Mouse (Mus musculus): ENCODE results near the gene Xpo4. TPM values are rescaled to one million over a fixed set of nuclear protein-coding genes. Genes with fewer than 3 reads are reported as not detected.
"Not testable (repeated sequence)": the region's sequence is repeated elsewhere in the genome, so short reads cannot be mapped to it uniquely, and the experiment has no call there.

Xpo4 gene
- polyA plus RNA-seq (2017; shearing (Covaris generic)): 10 to 100 TPM; 21.2 to 28.7 TPM

DNA sequence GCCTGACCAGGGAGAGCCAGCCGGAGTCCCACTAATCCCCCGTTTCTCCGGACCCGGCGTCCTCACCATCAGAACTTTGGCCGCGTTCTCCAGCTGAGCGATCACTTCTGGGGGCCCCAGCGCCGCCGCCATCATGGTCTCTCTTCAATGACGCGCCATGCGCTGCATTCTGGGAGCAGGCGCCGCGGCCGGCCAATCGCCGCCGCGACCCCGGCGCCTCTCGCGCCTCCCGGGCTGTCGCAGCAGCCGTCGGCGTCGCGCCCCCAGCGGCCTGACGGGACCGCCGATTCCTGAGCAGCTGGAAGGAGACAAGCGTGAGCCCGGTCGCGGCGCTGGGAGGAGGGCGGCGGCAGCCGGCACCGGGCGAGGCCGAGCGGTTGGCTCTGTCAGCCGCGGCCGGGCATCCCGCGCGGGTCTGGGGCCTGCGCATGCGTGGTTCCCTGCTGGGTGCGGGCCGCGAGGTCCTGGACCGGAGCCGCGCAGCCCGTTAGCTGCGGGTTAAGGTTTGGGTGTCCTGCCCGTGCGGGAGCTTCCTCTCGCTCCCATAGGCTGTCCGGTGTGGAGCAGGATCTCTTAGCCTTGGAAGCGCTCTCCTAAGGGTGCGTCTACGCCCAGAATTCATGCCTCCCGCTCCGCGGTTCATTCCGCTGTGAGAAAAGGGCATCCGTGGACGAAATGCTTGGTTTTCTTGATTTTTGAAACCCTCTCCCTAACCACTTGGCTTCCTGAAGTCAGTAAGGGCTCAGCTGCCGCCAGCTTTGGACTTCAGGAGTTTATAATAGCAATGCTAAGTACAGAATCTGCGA is at the start of gene Xpo4:
TSS of gene Xpo4 (minus strand) at position 609 of the 806 bp plus-strand sequence.
- peak; percentile 92 for ATAC-seq

DNA sequence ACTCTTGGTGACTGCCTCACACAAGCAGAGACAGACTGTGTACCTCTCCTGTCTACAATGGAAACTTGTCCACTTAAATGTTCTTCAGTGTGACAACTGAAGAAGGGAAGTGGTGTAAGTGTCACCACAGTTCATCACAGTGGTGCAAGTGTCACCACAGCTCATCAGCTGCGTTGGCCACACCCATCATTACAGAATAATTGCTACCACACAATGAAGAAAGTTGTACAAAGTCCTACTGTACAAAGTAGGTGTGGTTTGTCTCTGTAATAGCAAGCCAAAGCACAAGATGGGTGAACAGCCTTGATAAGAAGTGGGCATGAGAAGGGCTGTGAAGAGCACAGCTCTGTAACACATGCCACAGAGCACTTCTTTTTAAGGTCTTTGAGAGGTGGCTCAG is 47.7 kb upstream of the Xpo4 start:
- peak; percentile 85 for ATAC-seq

DNA sequence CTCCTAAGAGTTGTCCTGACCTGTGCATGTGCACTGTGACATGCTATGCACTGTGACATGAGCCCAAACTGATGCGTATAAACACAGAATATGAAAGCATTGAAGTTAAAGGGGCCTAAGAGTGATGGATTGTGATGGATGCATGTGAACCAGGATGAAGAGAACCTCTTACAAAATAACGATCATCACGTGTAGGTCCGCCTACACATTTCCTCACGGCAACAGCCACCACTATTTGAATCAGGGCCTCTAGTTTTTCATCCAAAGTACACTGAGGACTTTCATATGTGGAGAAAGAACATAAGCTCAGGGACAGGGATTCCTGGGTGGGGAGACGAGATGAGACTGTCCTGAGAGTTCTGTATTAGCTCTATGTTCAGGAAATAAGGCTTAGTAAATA is 45.8 kb upstream of the Xpo4 start:
- ATAC-seq: peak; percentile 30

DNA sequence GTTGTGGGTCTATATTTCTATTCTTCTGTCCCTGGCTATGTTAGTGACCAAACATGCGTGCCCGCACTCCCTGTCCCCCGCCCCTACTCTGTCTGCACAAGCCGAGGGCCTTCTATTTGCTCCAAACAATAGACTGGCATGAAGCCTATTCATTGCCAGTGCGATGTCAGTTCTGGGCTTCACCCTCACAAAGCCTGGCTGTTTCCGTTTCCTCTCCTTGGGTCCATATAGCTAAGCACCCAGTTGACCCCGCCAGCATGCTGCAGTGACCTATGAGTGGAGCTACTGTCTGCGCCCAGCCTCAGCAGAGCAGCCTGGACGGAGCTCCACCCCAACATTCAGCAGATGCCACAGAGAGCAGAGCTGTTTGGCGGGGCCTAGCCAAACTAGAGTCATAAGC is 43.9 kb upstream of the Xpo4 start:
- no peak for ATAC-seq

DNA sequence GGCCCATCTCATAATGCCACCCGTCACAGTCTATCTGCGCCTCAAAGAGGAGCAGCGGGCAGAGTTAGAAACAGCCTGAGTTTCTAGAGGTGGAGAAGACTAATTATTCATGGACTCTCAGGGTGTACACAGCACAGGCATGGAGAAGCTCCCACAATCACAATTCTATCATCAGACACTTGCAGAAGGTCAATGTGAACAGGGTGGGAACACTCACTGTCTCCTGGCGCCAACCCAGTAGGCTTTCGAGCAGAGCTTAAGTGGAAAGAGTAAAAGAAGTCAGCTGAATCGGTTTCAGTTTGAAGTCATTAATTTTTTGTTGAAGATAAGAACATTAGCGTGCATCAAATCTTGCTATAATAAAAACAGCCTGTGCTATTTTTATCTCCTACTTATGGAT is 43.4 kb upstream of the Xpo4 start:
- ATAC-seq: no peak

DNA sequence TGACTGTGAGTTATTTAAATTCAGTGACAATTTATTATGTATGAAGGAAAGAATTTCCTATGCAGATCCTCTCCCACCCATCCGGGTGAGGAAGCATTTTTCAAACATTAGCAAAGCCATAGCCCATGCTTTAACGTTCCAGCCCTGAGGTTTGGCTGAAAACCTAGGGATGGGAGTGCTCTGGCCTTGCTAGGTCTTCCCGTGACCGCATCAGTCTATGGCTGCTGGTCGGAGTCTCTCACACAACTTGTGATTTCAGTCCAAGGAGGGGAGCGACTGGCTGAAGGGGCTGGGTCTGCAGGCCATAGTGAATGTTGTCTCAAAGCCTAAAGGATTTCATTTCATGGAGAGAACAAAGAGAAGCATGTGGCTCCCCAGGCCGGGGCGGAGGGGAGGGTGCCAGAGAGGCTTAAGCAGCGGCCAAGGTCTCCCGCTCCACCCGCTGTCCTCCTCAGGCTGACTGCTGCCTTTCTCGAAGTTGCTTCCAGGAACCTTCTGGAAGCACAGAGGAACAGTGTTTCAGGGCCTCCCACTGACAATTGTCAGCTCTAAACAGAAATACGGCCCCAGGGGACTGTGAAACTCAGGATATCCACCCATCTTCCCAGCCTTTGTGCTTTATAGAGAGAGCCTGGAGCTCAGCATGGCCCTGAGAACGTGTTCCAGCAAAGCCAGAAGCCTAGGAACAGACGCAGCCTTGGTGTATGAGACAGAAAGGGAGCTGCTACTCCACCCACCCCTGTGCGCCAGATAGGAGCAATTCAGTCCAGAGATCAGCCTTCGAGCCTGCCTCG is 42.1 kb upstream of the Xpo4 start:
- no peak for ATAC-seq

DNA sequence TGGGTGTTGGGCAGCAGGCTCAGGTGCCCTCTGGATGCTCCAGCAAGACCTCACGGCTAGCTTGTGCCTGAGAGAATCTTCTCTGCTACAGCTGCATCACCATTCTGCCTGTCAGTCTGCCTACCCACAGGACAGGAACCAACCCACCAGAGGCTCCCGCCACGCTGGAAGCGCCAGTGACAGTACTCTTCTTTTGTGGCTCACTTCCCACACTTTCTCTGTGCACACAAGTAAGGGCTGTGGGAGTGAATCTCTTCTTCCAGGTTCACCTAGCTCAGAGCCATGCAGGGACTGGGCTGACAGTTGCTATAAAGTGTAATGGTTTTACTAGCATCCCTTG is 41.5 kb upstream of the Xpo4 start:
- no peak for ATAC-seq

DNA sequence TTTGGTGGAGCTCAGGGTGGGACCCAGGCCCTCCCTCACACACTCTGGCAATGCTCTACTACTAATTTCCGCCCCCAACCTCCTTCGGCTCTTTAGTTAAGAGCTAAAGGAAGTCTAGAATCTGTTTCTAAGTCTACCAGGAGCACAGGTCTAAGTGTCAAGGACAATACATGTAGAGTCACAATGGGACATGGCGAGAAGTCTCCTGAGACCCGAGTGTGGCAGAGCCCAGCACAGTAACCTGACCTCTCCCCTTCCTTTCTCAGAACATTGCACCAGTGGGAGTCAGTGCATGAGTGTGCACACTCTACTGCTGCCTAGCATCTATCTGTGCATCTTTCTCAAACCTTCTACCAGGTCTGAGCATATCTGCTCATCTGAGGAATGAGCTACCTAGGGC is 40.5 kb upstream of the Xpo4 start:
- ATAC-seq: no peak

DNA sequence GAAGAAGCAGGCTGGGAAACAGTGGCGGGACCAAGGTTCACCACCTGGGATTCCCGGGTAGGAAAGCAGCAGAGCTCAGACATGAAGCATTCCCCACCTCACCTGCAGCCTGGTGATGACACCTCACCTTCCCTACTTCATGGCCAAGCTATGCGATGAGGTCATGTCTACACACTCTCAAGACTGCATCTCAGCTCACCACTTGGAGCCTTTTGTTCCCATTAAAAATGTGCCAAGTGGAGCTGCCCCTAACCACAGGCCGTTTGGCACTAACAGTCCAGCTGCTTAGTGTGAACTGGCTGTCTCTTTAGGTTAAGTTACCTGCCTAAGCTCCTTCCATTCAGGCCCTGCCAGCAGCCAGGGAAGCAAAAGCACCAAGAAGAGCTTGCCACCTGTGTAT is 39.8 kb upstream of the Xpo4 start:
- ATAC-seq: no peak

DNA sequence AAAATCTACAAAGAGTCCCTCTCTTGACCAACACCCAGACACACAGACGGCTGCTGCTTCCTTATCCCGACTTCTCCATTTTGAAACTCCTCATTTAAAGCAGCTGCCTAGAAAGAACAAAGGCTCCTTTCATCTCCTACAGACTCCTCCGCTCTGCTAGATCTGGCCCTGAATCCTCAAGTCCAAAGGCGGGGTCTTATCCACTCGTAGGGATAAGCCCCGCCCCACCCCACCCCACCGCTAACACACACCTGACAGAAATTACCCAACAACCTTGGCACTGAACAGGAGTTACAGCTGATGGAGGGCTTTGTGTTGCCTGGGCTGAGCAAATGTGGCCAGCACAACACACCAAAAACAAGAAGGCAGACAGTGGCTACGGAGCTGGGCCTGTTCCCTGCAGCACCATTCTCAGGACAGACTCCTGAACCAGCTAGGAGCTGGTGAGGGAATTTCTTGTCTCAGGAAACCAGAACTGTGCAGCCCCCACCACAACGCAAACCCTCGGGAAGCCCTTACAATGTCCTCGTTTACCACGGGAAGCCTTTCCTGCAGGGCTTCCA is 36.8 kb upstream of the Xpo4 start:
- ATAC-seq: no peak

DNA sequence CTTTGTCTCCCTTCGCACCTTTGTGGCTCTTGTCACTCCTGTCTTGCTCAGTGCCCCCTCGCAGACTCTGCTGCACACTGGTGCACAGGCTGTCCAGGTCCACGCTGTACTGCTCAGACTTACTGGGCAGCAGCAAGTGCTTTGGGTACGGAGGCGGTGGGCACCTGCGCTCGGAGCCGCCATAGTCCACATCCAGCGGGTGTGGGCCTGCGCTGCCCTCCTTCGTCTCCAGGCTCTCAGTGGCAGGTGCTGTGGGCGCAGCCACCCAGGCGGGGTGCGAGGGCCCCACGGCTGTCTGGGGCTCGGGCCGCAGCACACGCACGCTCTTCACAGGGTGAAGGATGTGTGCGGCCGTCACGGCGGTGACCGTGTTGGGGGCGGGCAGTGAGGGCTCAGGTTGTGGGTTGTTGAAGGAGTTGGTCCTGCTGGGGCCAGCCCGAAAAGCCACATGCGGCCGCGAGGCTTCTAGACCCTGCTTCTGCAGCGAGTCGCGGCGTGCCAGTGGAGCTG is 34.3 kb upstream of the Xpo4 start:
- no peak for ATAC-seq

DNA sequence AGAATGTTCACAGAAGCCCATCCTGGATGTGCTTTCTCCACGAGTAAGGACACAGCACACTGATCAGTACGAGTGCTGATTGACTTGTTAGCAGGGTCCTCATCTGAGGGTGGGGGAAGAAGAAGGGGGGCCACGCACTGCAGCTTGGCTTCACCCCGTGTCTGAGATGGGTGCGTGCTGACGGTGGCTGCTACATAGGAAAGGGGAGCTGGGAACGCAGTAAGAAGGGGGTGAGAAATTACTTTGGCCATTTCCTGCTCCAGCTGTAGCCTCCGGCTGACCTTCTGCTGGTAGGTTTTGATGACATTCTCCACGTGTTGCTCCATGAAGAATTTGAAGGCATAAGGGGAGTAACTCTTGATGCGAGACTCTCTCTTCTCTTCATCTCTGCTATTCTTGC is 33.8 kb upstream of the Xpo4 start:
- ATAC-seq: no peak

DNA sequence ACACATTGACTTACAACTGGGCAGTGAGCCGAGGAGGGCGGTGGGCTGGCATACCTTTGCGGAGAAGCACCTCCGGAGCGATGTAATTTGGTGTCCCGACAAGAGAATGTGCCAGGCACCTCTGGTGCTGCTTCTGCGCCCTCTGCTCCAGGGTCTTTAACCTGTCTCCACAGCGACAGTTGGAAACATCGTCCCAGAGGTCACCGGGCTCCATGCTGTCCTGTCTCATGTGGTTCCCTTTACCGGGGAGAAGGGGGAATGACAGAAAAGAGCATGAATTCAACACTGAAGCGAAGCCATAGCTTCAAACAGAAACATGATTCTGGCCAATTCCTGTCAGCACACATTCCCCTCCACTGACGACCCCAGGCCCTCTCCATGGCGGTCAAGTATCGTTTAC is 30.8 kb upstream of the Xpo4 start:
- ATAC-seq: no peak

DNA sequence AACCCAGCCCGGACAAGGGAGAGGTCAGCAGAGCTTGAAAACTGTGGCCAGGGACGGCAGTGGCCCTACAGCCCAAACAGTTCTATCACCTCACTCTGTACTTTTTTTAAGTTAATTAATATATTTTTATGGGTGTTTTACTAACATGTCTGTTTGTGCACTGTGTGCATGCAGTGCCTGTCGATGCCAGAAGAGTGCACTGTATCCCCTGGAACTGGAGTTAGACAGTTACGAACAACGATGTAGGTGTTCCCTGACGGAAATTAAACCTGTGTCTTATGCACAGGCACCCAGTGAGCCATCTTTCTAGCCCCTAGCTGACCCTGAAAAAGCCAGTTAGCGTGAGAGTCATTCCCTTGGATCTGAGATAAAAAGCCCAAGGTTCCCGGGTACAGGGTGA is 30.3 kb upstream of the Xpo4 start:
- ATAC-seq: no peak

DNA sequence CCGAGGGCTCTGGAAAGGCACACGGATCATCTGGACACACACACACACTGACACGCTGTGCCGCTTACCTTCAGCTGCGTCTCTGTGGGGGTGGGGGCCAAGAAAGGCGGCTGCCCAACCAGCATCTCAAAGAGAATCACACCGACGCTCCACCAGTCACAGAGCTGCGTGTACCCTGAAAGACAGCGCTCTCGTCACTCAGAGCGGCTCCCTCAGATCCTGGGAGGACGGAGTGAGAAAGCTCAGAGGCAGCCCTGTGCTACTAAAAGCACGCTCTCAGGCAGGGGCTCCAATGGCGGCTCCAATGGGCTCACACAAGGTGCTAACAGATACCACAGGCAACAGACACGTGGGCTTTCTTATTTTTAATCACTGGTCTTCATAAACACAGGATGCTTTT is 29.0 kb upstream of the Xpo4 start:
- ATAC-seq: no peak

DNA sequence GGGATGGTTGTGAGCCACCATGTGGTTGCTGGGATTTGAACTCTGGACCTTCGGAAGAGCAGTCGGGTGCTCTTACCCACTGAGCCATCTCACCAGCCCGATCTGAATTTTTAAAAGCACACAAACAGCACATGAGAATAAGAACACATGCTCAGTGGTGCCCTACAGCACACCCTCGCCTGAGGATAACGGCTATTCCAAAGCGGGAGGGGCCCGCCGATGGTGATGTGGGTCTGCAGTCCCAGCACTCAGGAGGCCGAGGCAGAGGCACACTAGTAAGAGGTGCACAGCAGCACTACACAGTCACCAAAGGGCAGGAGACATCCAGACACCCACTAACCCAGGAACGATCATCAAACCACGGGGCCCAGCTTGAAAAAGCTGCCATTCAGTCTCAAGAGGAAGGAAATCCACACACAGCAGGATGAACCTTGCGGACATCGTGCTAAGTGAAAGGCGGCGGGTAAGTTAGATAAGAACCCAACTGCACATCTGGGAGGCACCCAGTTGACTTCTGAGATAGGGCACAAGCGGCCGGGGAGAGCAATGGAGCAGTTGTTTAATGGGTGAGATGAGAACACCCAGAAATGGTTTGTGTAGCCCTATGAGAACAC is 27.4 kb upstream of the Xpo4 start:
- no peak for ATAC-seq

DNA sequence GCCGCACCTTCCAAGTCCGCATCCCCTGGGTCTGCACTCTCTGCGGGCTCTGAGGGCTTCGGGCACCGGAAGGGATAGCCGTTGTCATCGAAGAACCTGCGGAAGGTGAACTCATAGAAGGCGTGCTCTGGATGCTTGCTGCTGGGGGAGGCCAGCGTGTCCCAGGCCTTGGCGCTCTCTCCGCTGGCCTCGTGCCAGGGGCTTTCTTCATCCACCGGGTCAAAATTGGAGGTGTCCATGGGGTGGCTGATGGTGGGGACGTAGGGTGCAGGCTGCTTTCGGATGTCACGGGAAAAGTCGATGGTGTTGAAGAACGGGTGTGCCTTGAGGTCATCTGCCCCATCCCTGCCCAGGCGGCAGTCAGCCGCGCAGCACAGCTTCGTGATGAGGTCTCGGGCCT is 26.1 kb upstream of the Xpo4 start:
- no peak for ATAC-seq

DNA sequence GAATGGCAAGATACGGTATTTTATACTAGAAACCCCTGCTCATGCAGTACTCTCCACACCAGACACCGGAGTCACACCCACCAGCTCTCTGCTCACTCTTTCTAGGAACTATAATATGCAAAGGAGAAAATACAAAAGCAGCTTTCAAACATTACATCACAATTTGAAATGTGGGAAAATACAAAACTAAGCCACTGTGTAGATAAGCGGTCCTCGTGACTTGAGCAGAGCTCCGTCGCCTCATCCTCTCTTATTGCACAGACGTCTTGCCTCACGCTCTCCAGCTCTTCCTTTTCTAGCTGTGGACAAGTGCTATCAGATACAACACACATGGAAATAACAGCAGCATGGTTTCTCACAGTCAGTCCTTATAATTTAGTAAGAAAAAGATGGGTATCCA is 25.5 kb upstream of the Xpo4 start:
- ATAC-seq: no peak

DNA sequence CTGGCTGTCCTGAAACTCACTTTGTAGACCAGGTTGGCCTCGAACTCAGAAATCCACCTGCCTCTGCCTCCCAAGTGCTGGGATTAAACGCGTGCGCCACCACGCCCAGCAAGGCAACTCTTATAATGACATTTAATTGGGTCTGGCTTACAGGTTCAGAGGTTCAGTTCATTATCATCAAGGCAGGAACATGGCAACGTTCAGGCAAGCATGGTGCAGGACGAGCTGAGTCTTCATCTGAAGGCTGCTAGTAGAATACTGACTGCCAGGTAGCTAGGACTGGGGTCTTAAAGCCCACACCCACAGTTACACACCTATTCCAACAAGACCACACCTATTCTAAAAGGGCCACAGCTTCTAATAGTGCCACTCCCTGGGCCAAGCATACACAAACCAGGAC is 22.8 kb upstream of the Xpo4 start:
- ATAC-seq: not testable (repeated sequence)

DNA sequence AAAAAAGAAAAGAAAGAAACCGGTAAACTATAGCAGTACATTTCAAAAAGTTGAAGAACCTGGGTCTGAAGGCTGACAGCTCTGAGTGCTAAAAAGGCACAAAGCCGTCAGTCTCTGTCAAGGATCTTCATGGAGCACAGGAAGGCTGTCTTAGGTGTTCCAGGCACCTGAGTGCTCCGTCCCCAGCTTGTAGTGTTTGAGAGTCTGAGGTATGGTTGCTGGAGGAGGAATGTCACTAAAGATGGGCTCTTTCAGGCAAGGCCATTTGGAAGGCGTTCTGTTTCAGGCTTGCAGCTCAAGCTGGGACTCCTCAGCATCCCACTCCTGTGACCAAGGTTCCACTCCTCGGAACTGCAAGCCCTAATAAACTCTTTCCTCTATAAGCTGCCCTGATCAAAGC is 22.2 kb upstream of the Xpo4 start:
- no peak for ATAC-seq

DNA sequence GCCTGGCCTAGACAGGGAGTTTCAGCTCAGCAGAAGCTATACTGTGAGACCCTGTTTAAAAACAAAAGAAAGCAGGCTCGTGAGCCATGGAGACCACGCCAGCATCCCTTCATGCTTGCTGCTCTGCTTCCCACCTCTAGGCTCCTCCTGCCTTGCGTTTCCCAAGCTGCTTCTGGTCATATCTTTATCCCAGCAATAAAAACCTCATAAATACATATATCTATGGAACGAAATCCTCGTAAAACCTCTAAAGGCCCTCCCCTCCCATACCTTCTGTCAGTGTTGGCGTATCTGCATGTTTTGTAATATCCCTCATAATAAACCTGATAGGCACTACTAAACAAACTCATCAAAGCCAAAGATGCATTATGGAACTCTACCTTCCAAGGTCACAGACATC is 21.4 kb upstream of the Xpo4 start:
- ATAC-seq: no peak

DNA sequence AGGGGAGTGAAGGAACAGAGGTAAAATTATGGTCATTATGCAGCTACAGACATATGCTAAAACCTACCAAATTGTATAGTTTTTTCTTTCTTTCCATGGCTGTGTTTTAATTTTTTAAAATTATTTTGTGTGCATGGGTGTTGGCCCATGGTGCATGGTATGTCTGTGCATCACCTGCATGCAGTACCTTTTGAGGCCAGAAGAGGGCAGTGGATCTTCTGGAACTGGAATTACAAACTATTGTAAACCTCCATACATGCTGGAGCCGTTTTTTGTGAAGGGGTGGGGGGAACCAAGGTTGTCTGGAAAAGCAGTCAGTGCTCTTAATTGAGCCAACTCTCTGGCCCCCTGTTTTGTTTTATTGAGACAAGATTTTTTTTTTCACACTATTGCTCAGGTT is 19.3 kb upstream of the Xpo4 start:
- peak; percentile 50 for ATAC-seq

DNA sequence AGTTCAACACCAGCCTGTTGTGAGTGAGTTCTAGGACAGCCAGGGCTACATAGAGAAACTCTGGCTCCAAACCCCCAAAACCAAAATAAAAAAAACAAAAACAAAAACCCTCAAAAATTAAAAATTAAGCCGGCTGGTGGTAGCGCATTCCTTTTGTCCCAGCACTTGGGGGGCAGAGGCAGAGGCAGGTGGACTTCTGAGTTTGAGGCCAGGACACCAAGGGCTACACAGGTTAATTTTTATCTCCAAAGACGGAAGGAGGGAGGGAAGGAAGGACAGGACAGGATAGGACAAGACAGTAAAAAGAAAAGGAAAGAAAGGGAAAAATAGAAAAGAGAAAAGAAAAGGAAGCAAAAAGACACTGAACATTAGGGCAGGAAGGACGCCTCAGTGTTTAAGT is 17.5 kb upstream of the Xpo4 start:
- ATAC-seq: no peak

Measured in activated CD4-positive, CD25-positive, alpha-beta regulatory T cell, adult 4 months (primary cell).